Mouse (Mus musculus): ENCODE measurements around the gene Fars2.

GRCm38 (mm10) chr13:36210965-36211364 is 93.8 kb downstream of the Fars2 start:
- TF ChIP-seq POLR2A (IDR thresholded peaks at IDR 0.05; ENCODE audit: low read depth, low read length) (no peak), CTCF (IDR thresholded peaks at IDR 0.05; ENCODE audit: extremely low read depth, insufficient read depth, insufficient read length, insufficient replicate concordance) (no peak)

Data from spleen, adult 2 months (tissue).